Mouse (Mus musculus): ENCODE measurements around the gene Aurkb. TPM values are rescaled to one million over a fixed set of nuclear protein-coding genes. Genes with fewer than 3 reads are reported as not detected.

Aurkb gene
- total RNA-seq, 2 experiments from 2014 or later, result 0.51 to 1.1 TPM

DNA sequence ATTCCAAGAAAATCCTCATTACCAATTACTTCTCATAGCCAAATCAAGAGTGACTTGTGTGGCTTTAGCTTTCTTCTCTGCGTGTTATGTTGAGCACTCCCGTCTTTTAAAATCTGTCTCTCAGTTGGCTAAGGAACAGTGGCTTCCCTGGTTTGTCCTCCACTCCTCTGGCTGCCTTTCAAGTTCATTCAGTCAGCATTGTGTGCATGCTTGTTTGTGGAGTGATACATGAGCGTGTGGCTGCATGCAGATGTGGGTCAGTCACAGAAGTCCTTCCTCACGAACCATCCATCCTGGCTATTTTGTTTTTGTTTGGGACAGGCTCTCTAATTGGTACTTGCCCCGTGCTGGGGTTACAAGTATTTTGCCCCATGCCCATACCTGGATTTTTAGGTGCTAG lies 31.1 kb downstream of the Aurkb start:
- no peak for DNase-seq
- intact Hi-C loops (cut with DNase I), result no loop called here

GRCm38 (mm10) chr11:69077316-69077715 lies 31.9 kb downstream of the Aurkb start:
- DNase-seq, result no peak
- intact Hi-C loops (cut with DNase I), result no loop called here

DNA sequence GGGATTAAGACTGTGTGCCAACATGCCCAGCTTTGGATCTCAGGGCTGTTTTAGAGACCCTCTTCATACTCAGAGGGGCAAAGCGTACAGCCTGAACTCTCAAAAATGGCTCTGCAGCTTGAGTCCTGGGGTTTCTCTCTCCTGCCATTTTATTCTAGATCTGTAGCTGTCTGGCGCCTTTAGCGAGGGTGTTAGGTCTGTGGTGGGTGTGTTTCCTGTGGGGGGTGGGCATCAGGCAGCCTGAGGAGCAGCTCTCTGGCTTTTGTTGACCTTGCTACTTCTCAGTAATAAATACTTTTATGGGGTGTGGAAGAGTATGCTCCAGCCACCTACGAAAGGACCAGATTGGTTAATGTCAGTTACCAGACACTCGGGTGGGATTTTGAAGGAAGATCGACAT lies 32.6 kb downstream of the Aurkb start:
- DNase-seq, result no peak

GRCm38 (mm10) chr11:69078805-69079438 lies 33.5 kb downstream of the Aurkb start:
- intact Hi-C loops (cut with DNase I), result no loop called here
- DNase-seq, result no peak

More for the DNA sequence above, 32.6 kb downstream of the Aurkb start:
- intact Hi-C loops (cut with DNase I), result no loop called here

DNA sequence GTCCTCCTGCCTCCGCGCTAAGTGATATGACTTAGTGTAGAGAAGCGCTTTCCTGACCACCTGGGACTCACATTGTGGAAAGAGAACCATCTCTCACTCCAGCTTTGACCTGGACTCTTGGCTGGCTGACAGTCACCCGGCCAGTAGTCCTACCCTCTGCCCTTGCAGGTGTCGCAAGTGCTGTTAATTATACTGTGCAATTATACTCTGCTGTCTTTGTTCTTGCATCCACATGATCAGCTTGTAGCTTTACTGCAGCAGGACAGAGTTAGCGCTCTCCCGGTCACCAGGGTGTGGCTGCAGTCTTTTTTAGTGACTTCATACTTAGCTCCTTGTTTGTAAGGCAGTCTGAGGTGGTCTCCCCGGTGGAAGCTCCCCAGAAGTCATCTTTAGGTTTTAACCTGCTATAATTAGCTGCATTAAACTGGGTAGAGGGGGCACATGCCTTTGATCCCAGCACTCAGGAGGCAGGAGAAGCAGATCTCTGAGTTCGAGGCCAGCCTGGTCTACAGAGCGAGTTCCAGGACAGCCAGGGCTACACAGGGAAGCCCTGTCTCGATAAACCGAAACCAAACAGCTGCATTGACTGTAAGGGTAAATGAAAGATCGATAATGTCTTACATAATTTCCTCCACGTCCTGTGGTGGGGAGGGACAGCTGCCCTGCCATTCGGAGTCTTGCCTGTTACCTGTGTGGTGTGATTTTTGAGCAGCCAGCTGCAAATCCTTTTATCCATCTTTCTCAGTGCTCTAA lies 34.8 kb downstream of the Aurkb start:
- intact Hi-C loops (cut with DNase I), result no loop called here

GRCm38 (mm10) chr11:69080855-69081222 lies 35.4 kb downstream of the Aurkb start:
- intact Hi-C loops (cut with DNase I), result no loop called here
- no peak for DNase-seq

More for the DNA sequence above, 34.8 kb downstream of the Aurkb start:
- DNase-seq, result no peak

DNA sequence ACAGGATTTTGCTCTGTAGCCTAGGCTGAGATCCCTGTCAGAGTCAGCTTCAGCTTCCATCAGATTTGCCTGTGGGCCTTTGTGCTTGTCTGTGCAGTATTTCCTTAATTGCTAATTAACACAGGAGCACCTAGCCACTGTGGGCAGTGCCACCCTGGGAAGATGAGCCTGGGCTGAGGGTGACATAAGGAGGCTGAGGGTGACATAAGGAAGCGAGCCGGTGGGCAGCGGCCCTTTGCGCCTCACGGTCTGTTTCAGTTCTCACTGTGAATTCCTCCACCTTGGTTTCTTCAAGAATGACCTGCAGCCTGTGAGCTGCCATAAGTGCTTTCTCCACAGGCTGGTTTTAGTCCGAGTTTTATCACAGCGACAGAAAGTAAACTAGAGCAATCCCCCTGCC lies 36.2 kb downstream of the Aurkb start:
- no peak for DNase-seq
- intact Hi-C loops (cut with DNase I), result no loop called here

DNA sequence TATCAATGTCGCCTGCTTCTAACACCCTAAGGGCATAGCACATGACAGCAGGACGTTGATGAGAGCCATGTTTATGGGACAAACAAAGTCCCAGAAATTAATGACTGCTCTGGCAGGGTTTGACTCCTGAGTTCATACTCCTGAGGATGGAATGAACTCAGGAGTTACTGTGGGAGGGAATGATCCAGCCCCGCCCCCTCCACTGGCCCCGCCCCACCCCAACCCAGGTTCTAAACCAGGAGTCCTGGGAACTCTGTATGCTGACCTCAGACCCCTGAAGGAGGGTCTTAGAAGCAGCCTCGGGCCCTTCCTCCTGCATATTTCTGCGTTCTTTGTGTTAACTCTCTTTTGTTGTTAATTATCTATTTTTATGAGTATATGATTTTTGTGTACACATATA lies 40.2 kb downstream of the Aurkb start:
- intact Hi-C loops (cut with DNase I), result no loop called here
- no peak for DNase-seq

GRCm38 (mm10) chr11:69086390-69086789 lies 40.9 kb downstream of the Aurkb start:
- intact Hi-C loops (cut with DNase I), result no loop called here

GRCm38 (mm10) chr11:69087082-69087481 lies 41.6 kb downstream of the Aurkb start:
- intact Hi-C loops (cut with DNase I), result no loop called here
- DNase-seq, result no peak

More at GRCm38 (mm10) chr11:69086390-69086789, 40.9 kb downstream of the Aurkb start:
- no peak for DNase-seq

DNA sequence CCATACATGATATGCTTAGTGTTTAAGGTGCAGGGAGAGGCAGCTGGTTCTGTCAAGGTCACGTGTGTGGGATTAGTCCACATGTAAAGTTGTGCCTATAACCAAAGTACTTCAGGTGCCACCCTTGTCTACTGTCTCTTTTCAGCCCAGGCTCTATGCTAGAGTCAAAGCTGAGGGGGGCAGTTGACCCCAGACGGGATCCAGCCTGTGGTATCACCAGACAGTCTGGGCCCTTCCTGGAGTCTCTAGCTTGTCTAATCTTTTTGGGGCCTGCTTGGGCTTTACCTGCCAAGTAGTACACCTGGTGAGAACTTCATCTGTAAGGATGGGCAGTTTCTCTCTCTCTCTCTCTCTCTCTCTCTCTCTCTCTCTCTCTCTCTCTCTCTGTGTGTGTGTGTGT lies 42.1 kb downstream of the Aurkb start:
- intact Hi-C loops (cut with DNase I), result no loop called here
- DNase-seq, result no peak

- intact Hi-C loops (cut with DNase I), result loop anchor here (2.0 kb wide), 1 partner anchor 15 kb away; no protein-coding TSS in a partner anchor
- peak; percentile 88 to 90 for DNase-seq
Measured at GRCm38 (mm10) chr11:69088103-69088855, 42.8 kb downstream of the Aurkb start, which contains the start of gene Vamp2. Vamp2 (plus strand) TSS chr11:69088490.

- intact Hi-C loops (cut with DNase I), result loop anchor here (2.0 kb wide), 1 partner anchor 16 kb away; no protein-coding TSS in a partner anchor
- DNase-seq, result no peak
Measured at GRCm38 (mm10) chr11:69088856-69089615, 43.6 kb downstream of the Aurkb start.

DNA sequence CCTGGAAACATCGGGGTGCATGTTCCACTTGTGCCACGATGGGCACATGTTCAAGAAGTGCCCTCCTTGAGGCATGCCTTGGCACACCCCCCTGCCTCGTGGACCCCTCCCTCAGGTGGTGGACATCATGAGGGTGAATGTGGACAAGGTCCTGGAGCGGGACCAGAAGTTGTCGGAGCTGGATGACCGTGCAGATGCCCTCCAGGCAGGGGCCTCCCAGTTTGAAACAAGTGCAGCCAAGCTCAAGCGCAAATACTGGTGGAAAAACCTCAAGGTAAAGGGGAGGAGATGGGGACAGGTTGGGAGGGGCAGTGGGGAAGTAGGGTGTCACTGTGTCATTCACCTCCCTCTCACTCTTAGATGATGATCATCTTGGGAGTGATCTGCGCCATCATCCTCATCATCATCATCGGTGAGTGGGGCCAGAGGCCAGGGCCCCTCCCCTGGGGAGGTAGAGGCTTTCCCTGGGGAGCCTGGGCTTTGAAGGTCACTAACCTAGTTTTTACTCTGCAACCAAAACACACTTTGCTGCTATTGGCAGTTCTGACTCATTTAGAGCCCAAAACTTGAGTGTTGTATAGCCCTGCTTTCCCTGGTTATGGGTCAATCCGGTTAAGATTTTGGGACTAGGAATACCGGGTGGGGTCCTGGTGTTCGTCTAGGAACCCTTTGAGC lies 44.3 kb downstream of the Aurkb start:
- intact Hi-C loops (cut with DNase I), result loop anchor here (2.0 to 10.0 kb wide), 3 partner anchors 17 to 895 kb away; partner anchors contain the start of genes Ctdnep1, Elp5 and Kdm6b
- DNase-seq, result no peak

DNA sequence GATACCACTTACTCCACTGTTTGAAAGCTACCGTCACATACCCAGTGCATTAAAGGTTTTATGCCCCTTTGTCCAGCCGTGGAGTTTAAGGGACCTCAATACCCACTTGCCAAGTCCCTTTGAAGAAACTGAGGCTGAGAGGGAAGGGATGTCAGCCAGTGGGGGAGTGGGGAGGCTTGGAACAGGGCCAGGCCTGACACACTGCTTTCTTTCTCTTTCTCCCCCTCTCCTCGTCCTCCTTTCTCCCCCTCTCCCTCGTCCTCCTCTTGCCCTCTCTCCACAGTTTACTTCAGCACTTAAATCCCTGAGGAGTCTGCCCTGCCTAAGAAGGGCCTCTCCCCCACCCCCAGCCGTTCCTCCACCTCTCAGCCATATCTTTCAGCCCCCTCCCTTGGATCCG lies 44.9 kb downstream of the Aurkb start:
- intact Hi-C loops (cut with DNase I), result loop anchor here (10.0 kb wide), 2 partner anchors 324 to 894 kb away; partner anchors contain the start of genes Ctdnep1, Elp5 and Kdm6b

GRCm38 (mm10) chr11:69091566-69092385 lies 46.3 kb downstream of the Aurkb start:
- DNase-seq, result no peak
- intact Hi-C loops (cut with DNase I), result loop anchor here (10.0 kb wide), 2 partner anchors 323 to 893 kb away; partner anchors contain the start of genes Ctdnep1, Elp5 and Kdm6b

More for the DNA sequence above, 44.9 kb downstream of the Aurkb start:
- DNase-seq, result no peak

GRCm38 (mm10) chr11:69092386-69092751 lies 46.9 kb downstream of the Aurkb start:
- intact Hi-C loops (cut with DNase I), result loop anchor here (10.0 kb wide), 2 partner anchors 322 to 892 kb away; partner anchors contain the start of genes Ctdnep1, Elp5 and Kdm6b
- peak; percentile 86 to 87 for DNase-seq

GRCm38 (mm10) chr11:69092871-69093270 lies 47.4 kb downstream of the Aurkb start:
- no peak for DNase-seq
- intact Hi-C loops (cut with DNase I), result loop anchor here (10.0 kb wide), 2 partner anchors 322 to 892 kb away; partner anchors contain the start of genes Ctdnep1, Elp5 and Kdm6b

Measured in gastrocnemius, postnatal 36 days (tissue).